Mouse (Mus musculus): Measurements from ENCODE around the gene Map6. TPM values are rescaled to one million over a fixed set of nuclear protein-coding genes. Genes with fewer than 3 reads are reported as not detected.

Gene Map6
- polyA plus RNA-seq, 1 experiment from 2014 or later, result 3.0 TPM

DNA sequence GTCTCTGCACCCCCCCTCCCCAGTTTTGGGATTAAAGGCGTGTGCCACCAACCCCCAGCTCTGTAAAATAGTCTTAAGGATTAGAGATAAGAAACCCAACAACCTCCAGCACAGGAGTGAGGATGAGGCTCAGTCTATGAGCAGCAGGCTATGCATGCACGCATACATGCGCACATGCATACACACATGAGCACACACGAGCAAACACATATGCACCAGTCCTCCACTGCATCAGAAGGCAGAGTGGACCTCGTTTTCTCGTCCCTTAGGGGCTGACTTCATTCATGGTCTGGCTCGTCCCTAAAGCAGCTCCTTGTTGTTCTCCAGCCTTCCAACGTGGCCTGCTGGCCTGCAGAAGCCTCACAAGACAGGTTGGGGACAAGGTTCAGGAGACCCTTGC, 73.5 kb downstream of the Map6 start:
- Histone ChIP-seq H3K4me3 (no peak overlapping the region), H3K36me3 (peaks cover 45% of the 10 kb centered on the region), H3K9me3 (replicated peaks) (no peaks in the 10 kb centered on the region), H3K9ac (no peak overlapping the region), H3K4me1 (replicated peaks) (peaks cover 4% of the 10 kb centered on the region; the same call in 1 of the 2 replicates), H3K27me3 (replicated peaks) (no peaks in the 10 kb centered on the region), H3K4me2 (no peak overlapping the region), H3K27ac (ENCODE audit: poor library complexity, severe bottlenecking) (no peak overlapping the region)
- no peak for ATAC-seq (ENCODE audit: insufficient number of reproducible peaks, low FRiP score)
- 76% methylated on average over 8 of the region's 8 CpGs for WGBS

DNA sequence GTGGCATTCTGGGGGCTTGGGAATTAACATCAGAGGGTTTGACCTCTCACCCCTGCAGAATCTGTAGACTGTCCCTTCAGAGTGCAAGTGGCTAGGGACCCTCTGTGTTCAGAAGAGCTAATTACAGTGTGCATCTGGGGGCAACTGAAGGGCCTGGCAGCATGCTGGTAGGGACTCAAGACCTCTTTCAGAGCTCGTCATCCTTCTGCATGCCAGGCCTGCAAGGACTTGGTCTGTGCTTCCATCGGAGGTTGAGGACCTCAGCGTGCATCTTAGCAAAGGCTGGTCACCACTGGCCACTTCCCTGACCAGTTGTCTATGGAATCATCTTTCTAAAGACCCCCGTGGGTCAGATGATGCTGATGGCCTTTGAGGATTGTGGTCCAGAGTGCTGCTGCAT, 76.3 kb downstream of the Map6 start:
- H3K9me3 ChIP-seq (replicated peaks), result no peaks in the 10 kb centered on the region
- H3K4me3 ChIP-seq, result no peak overlapping the region
- peaks cover 20% of the 10 kb centered on the region for H3K4me1 ChIP-seq (replicated peaks)
- H3K27ac ChIP-seq (ENCODE audit: poor library complexity, severe bottlenecking), result no peak overlapping the region
- H3K9ac ChIP-seq, result no peak overlapping the region
- WGBS, result 73% methylated on average over 4 of the region's 4 CpGs
- H3K36me3 ChIP-seq, result peaks cover 74% of the 10 kb centered on the region
- H3K4me2 ChIP-seq, result no peak overlapping the region
- no peak for ATAC-seq (ENCODE audit: insufficient number of reproducible peaks, low FRiP score)
- H3K27me3 ChIP-seq (replicated peaks), result no peaks in the 10 kb centered on the region

DNA sequence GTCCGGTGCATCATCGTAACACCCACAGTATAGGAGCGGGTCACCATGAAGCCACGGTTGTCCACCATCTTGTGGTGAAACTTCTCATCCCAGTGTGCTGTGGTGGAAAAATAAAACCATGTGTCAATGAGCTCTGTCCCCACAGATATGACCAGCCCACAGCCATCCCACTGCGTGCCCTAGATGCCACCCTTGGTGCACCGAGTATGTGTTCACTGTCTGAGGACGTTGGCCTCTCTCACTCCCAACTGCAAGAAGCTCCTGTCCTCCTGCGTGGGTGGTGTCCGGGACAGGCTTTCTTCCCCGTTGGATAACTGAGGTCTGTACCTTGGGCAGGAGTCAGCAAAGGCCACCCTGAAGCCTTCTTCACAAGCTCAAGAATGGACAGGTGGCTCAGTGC, 80.0 kb downstream of the Map6 start:
- H3K9ac ChIP-seq, result no peak overlapping the region
- no peak overlapping the region for H3K27ac ChIP-seq (ENCODE audit: poor library complexity, severe bottlenecking)
- no peaks in the 10 kb centered on the region for H3K27me3 ChIP-seq (replicated peaks)
- no peak for ATAC-seq (ENCODE audit: insufficient number of reproducible peaks, low FRiP score)
- H3K36me3 ChIP-seq, result peaks cover 82% of the 10 kb centered on the region
- no peak overlapping the region for H3K4me3 ChIP-seq
- no peak overlapping the region for H3K4me2 ChIP-seq
- H3K4me1 ChIP-seq (replicated peaks), result peaks cover 44% of the 10 kb centered on the region
- no peaks in the 10 kb centered on the region for H3K9me3 ChIP-seq (replicated peaks)
- 94% methylated on average over 10 of the region's 10 CpGs for WGBS

DNA sequence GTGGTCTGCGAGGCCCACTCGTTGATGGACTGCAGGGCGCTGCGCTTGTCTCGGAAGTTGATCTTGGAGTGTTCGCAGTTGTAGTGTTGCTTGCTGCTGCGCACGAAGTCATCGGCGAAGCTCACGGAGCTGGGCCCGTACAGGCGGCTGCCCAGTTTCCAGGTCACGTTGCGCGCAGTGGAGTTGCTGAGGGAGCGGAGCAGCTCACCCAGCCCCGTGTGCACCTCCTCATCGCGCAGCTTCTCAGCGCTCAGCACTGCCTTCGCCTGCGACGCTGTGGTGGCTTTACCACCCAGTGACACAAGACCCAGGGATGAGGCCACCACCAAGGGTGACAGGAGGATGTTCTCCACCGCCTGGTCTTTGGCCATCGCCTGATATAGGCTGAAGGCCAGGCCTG, 81.6 kb downstream of the Map6 start:
- H3K36me3 ChIP-seq, result peaks cover 68% of the 10 kb centered on the region
- H3K9ac ChIP-seq, result 0 out of 2 replicates have a peak overlapping the region, but pooled peaks have one; percentile 33
- peak overlapping the region; percentile 15; the same call in 1 of the 2 replicates for H3K4me2 ChIP-seq
- H3K27ac ChIP-seq (ENCODE audit: poor library complexity, severe bottlenecking), result no peak overlapping the region
- H3K9me3 ChIP-seq (replicated peaks), result no peaks in the 10 kb centered on the region
- WGBS, result 93% methylated on average over 26 of the region's 26 CpGs
- peaks cover 52% of the 10 kb centered on the region for H3K4me1 ChIP-seq (replicated peaks)
- H3K4me3 ChIP-seq, result no peak overlapping the region
- ATAC-seq (ENCODE audit: insufficient number of reproducible peaks, low FRiP score), result no peak
- no peaks in the 10 kb centered on the region for H3K27me3 ChIP-seq (replicated peaks)

DNA sequence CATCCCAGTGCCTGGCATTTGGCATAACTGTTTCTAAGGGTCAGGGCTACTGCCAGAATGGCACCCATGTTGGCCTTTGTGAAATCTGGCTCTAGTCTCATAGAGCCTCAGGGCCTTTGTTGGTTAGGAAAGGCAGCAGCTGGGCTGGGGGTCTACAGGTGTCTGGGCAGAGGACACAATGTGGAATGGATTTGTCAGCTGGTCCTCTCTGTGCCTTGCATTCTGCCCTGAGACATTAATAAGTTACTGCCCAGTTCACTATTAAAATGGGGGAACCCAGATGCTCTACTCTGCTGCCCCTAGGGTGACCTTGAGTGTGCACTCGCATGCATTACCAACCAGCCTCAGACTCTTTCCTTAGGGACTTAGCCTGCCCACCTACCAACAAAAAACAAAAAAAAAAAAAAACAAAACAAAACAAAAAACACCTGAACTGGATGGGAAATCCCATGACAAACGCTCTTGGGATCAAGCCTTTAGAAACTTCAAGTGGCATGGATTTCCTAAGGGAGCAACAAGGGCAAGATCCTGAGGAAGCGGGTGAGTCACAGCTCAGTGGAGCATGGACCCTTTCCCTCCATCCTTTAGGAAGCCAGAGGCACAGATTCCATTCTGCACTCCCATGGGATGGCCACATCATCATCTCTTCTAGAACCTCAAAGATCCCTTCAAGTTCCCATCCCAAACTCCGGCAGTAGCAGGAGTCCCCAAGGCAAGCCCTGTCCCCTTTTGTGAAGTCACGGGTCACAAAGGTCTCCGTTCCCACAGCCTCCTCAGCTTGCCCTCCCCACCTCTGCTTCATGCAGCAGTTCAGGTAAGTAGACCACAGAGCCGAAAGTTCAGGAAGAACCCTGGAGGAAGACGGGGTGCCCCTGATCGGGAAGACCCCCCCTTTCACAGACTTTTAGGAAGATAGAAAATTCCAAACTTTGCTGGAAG, 82.8 kb downstream of the Map6 start:
- Histone ChIP-seq H3K27ac (ENCODE audit: poor library complexity, severe bottlenecking) (peak overlapping the region; percentile 99), H3K36me3 (peaks cover 56% of the 10 kb centered on the region), H3K27me3 (replicated peaks) (no peaks in the 10 kb centered on the region), H3K9ac (peak overlapping the region; percentile 95), H3K4me1 (replicated peaks) (peaks cover 62% of the 10 kb centered on the region), H3K4me2 (peak overlapping the region; percentile 93), H3K4me3 (peak overlapping the region; percentile 75), H3K9me3 (replicated peaks) (no peaks in the 10 kb centered on the region)
- WGBS, result 61% methylated on average over 9 of the region's 9 CpGs
- no peak for ATAC-seq (ENCODE audit: insufficient number of reproducible peaks, low FRiP score)

DNA sequence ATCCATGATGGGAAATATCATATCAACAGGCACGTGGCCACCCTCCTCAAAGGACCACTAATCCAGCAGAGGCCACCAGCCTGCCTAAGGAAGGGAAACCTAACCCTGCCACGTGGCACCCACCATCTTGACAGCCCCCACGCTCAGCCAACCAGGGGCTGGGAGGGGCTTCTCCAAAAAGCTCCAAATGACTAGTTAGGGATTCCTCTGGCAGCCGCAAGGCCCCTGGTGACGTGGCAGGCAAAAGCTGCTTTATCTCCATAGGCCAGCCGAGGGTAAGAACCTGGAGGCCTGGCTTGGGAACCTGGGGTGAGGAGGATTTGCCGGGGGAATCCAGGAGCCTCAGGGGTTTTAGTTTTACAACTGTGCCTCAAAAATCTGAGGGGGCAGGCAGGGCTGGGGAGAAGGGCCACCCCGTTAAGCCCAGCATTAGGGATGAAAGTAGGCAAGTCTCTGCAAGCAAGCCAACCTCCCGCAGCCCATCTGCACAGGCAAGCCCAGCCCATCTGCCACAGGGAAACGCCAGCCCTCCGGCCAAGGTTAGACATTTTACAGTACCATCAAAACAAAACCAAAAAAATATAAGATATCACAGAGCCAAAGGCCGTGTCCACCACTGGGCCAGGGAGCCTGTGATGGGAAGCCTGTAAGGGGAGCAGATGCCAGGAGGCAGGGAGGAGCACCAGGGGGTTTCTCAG, 84.0 kb downstream of the Map6 start:
- H3K36me3 ChIP-seq, result peaks cover 45% of the 10 kb centered on the region
- H3K9ac ChIP-seq, result peak overlapping the region; percentile 95
- H3K9me3 ChIP-seq (replicated peaks), result no peaks in the 10 kb centered on the region
- H3K4me3 ChIP-seq, result peak overlapping the region; percentile 75
- peaks cover 65% of the 10 kb centered on the region for H3K4me1 ChIP-seq (replicated peaks)
- 2% methylated on average over 12 of the region's 12 CpGs for WGBS
- no peak for ATAC-seq (ENCODE audit: insufficient number of reproducible peaks, low FRiP score)
- H3K27ac ChIP-seq (ENCODE audit: poor library complexity, severe bottlenecking), result peak overlapping the region; percentile 99
- H3K4me2 ChIP-seq, result peak overlapping the region; percentile 93
- no peaks in the 10 kb centered on the region for H3K27me3 ChIP-seq (replicated peaks)

GRCm38 (mm10) chr7:99351802-99352517, 84.7 kb downstream of the Map6 start:
- Histone ChIP-seq H3K4me3 (peak overlapping the region; percentile 75), H3K27ac (ENCODE audit: poor library complexity, severe bottlenecking) (peak overlapping the region; percentile 99), H3K9ac (peak overlapping the region; percentile 95), H3K9me3 (replicated peaks) (no peaks in the 10 kb centered on the region), H3K27me3 (replicated peaks) (no peaks in the 10 kb centered on the region), H3K4me2 (peak overlapping the region; percentile 93), H3K36me3 (peaks cover 38% of the 10 kb centered on the region), H3K4me1 (replicated peaks) (peaks cover 65% of the 10 kb centered on the region)
- under 1% methylated on average over 18 of the region's 18 CpGs for WGBS
- ATAC-seq (ENCODE audit: insufficient number of reproducible peaks, low FRiP score), result peak; percentile 19; the same call in 1 of the 2 replicates

GRCm38 (mm10) chr7:99352526-99353400, 85.5 kb downstream of the Map6 start, which contains the start of gene Serpinh1:
TSS of gene Serpinh1 (minus strand) at chr7:99353239.
- Histone ChIP-seq H3K4me3 (peak within 1 kb of the TSS; percentile 75), H3K9me3 (replicated peaks) (no peaks in the 10 kb centered on the region), H3K36me3 (peaks cover 30% of the 10 kb centered on the region), H3K9ac (peak within 1 kb of the TSS; percentile 95), H3K27me3 (replicated peaks) (no peaks in the 10 kb centered on the region), H3K27ac (ENCODE audit: poor library complexity, severe bottlenecking) (peak within 1 kb of the TSS; percentile 99), H3K4me1 (replicated peaks) (peaks cover 72% of the 10 kb centered on the region), H3K4me2 (peak within 1 kb of the TSS; percentile 93)
- under 1% methylated on average over 35 of the region's 35 CpGs for WGBS
- peak; percentile 80 for ATAC-seq (ENCODE audit: insufficient number of reproducible peaks, low FRiP score)

DNA sequence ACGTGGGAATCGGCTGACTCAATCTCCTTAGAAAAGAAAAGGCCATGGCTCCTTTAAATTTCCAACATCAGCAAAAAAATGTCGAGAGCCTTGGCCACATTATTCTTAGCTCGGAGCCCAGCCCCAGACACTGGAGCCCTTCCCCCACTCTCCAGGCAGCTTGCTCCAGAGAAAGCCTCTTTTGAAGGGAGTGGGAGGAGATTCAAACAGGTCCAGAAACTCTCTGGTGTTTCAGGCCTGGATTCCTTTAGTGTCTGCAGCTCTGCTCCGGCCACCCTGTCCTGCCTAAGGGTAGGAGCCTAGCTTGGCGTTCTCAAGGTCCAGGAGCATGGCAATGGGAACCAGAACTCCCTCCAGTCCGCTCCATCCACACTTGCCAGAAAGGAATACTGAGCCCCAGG, 88.5 kb downstream of the Map6 start:
- peak overlapping the region; percentile 62 for H3K9ac ChIP-seq
- peak overlapping the region; percentile 99 for H3K27ac ChIP-seq (ENCODE audit: poor library complexity, severe bottlenecking)
- no peaks in the 10 kb centered on the region for H3K9me3 ChIP-seq (replicated peaks)
- H3K4me2 ChIP-seq, result peak overlapping the region; percentile 59
- no peak for ATAC-seq (ENCODE audit: insufficient number of reproducible peaks, low FRiP score)
- H3K27me3 ChIP-seq (replicated peaks), result no peaks in the 10 kb centered on the region
- peak overlapping the region; percentile 26; the same call in 1 of the 2 replicates for H3K4me3 ChIP-seq
- H3K36me3 ChIP-seq, result peaks cover under 1% of the 10 kb centered on the region; the same call in 1 of the 2 replicates
- peaks cover 65% of the 10 kb centered on the region for H3K4me1 ChIP-seq (replicated peaks)
- WGBS, result 8% methylated on average over 7 of the region's 7 CpGs

Data from heart, embryonic 12.5 days (tissue).